Mouse (Mus musculus) ES-E14 (cell line): ENCODE measurements around the gene Slc38a4.
A peak's percentile ranks its signal among the peaks of the same experiment; 100 is the strongest.

Experiments used
- HCFC1 ChIP-seq: IDR thresholded peaks from 2 replicates; pipeline ENCODE4 v1.6.1; 2012; ENCODE audit warnings: low read length, inconsistent platforms, borderline replicate concordance; ENCODE audit not compliant: insufficient read depth
- MAFK ChIP-seq: IDR thresholded peaks from 2 replicates; pipeline ENCODE4 v1.6.1; 2014; ENCODE audit warnings: mild to moderate bottlenecking, low read depth, low read length, inconsistent platforms; ENCODE audit not compliant: insufficient read depth
- ZC3H11A ChIP-seq: IDR thresholded peaks from 2 replicates; pipeline ENCODE4 v1.6.1; 2012; ENCODE audit warnings: low read depth, mild to moderate bottlenecking, inconsistent platforms, low read length, borderline replicate concordance

- no peak for TF ChIP-seq ZC3H11A
- TF ChIP-seq MAFK: 0 out of 2 replicates have a peak, but pooled peaks have one; percentile 62
- no peak for TF ChIP-seq HCFC1
These were observed 33.0 kb downstream of the Slc38a4 start for GRCm38 (mm10) chr15:97022764-97023163.
